Mouse (Mus musculus) erythroblast, embryonic 14.5 days (primary cell): Measurements from ENCODE around the gene Ovol2. TPM values are rescaled to one million over a fixed set of nuclear protein-coding genes. Genes with fewer than 3 reads are reported as not detected.

ENCODE experiments used
- H3K27me3 ChIP-seq: 2 replicates; pipeline ENCODE4 v1.6.1; 2012; ENCODE audit warnings: inconsistent platforms; ENCODE audit not compliant: control insufficient read depth
- H3K36me3 ChIP-seq: 2 replicates; pipeline ENCODE4 v1.6.1; 2012; ENCODE audit warnings: mild to moderate bottlenecking, inconsistent platforms; ENCODE audit not compliant: control insufficient read depth
- H3K4me1 ChIP-seq: 2 replicates; pipeline ENCODE4 v1.6.1; 2012; ENCODE audit warnings: inconsistent platforms; ENCODE audit not compliant: control insufficient read depth
- H3K4me3 ChIP-seq: replicated peaks from 2 replicates; pipeline ENCODE3; 2012; ENCODE audit warnings: moderate library complexity, mild to moderate bottlenecking, inconsistent platforms
- H3K9me3 ChIP-seq: 2 replicates; pipeline ENCODE4 v1.6.1; 2012; ENCODE audit warnings: low read length, inconsistent platforms, mixed read lengths; ENCODE audit not compliant: control insufficient read depth
- GATA1 ChIP-seq: IDR thresholded peaks from 2 replicates; pipeline ENCODE4 v1.6.1; 2012; ENCODE audit warnings: low read length, inconsistent platforms, mixed read lengths
- TAL1 ChIP-seq: IDR thresholded peaks from 3 replicates; pipeline ENCODE4 v1.6.1; 2012; ENCODE audit warnings: low read length, inconsistent platforms, mixed read lengths
- polyA plus RNA-seq: library from polyadenylated mRNA; stranded (reverse); fragments of >175 nt; gene quantifications from 2 replicates; pipeline ENCODE4 v1.2.3, GENCODE M21; 2012

Gene Ovol2
- polyA plus RNA-seq, 1 experiment = not detected

GRCm38 (mm10) chr2:144299749-144300669, 31.9 kb downstream of the Ovol2 start:
- Histone ChIP-seq H3K4me1 (peaks cover 3% of the 10 kb centered on the region; the same call in 1 of the 2 replicates), H3K4me3 (no peak overlapping the region)
- no peak for TF ChIP-seq TAL1
- no peak for TF ChIP-seq GATA1

GRCm38 (mm10) chr2:144295145-144295735, 36.7 kb downstream of the Ovol2 start:
- Histone ChIP-seq H3K27me3 (no peaks in the 10 kb centered on the region), H3K4me1 (peaks cover 4% of the 10 kb centered on the region; the same call in 1 of the 2 replicates), H3K36me3 (no peaks in the 10 kb centered on the region), H3K9me3 (no peaks in the 10 kb centered on the region), H3K4me3 (no peak overlapping the region)
- TF ChIP-seq GATA1 = no peak
- no peak for TF ChIP-seq TAL1

More at GRCm38 (mm10) chr2:144299749-144300669, 31.9 kb downstream of the Ovol2 start:
- Histone ChIP-seq H3K36me3 (no peaks in the 10 kb centered on the region), H3K9me3 (no peaks in the 10 kb centered on the region), H3K27me3 (no peaks in the 10 kb centered on the region)

GRCm38 (mm10) chr2:144291600-144292305, 40.2 kb downstream of the Ovol2 start:
- no peak for TF ChIP-seq GATA1
- TF ChIP-seq TAL1 = no peak
- no peaks in the 10 kb centered on the region for H3K36me3 ChIP-seq
- no peak overlapping the region for H3K4me3 ChIP-seq
- H3K9me3 ChIP-seq = no peaks in the 10 kb centered on the region
- H3K4me1 ChIP-seq = peaks cover 4% of the 10 kb centered on the region; the same call in 1 of the 2 replicates
- no peaks in the 10 kb centered on the region for H3K27me3 ChIP-seq

- Histone ChIP-seq H3K4me1 (peaks cover 1% of the 10 kb centered on the region; the same call in 1 of the 2 replicates), H3K27me3 (0 out of 2 replicates have a peak, but pooled peaks cover 2% of the 10 kb centered on the region), H3K36me3 (no peaks in the 10 kb centered on the region), H3K4me3 (no peak overlapping the region), H3K9me3 (no peaks in the 10 kb centered on the region)
- TF ChIP-seq TAL1 = no peak
- TF ChIP-seq GATA1 = no peak
Observed at GRCm38 (mm10) chr2:144290321-144290720, 41.6 kb downstream of the Ovol2 start.

- peaks cover 3% of the 10 kb centered on the region for H3K4me1 ChIP-seq
- H3K27me3 ChIP-seq = 0 out of 2 replicates have a peak, but pooled peaks cover 2% of the 10 kb centered on the region
- TF ChIP-seq TAL1 (no peak), GATA1 (no peak)
- no peak overlapping the region for H3K4me3 ChIP-seq
- no peaks in the 10 kb centered on the region for H3K9me3 ChIP-seq
- H3K36me3 ChIP-seq = peaks cover 40% of the 10 kb centered on the region
Observed at GRCm38 (mm10) chr2:144281417-144281816, 50.5 kb downstream of the Ovol2 start.

- no peaks in the 10 kb centered on the region for H3K9me3 ChIP-seq
- no peak for TF ChIP-seq GATA1
- TF ChIP-seq TAL1 = no peak
- H3K36me3 ChIP-seq = peaks cover 43% of the 10 kb centered on the region
- 0 out of 2 replicates have a peak, but pooled peaks cover 2% of the 10 kb centered on the region for H3K27me3 ChIP-seq
- H3K4me3 ChIP-seq = no peak overlapping the region
- H3K4me1 ChIP-seq = peaks cover 5% of the 10 kb centered on the region
Observed at GRCm38 (mm10) chr2:144280568-144280967, 51.4 kb downstream of the Ovol2 start.

GRCm38 (mm10) chr2:144279742-144280141, 52.2 kb downstream of the Ovol2 start:
- H3K36me3 ChIP-seq = peaks cover 49% of the 10 kb centered on the region
- no peaks in the 10 kb centered on the region for H3K9me3 ChIP-seq
- H3K27me3 ChIP-seq = no peaks in the 10 kb centered on the region
- no peak overlapping the region for H3K4me3 ChIP-seq
- TF ChIP-seq GATA1 (no peak), TAL1 (no peak)
- H3K4me1 ChIP-seq = peaks cover 10% of the 10 kb centered on the region

- peaks cover 36% of the 10 kb centered on the region for H3K4me1 ChIP-seq
- H3K4me3 ChIP-seq = no peak overlapping the region
- H3K9me3 ChIP-seq = no peaks in the 10 kb centered on the region
- no peaks in the 10 kb centered on the region for H3K27me3 ChIP-seq
- H3K36me3 ChIP-seq = peaks cover 66% of the 10 kb centered on the region
- TF ChIP-seq TAL1 = no peak
- no peak for TF ChIP-seq GATA1
Observed at GRCm38 (mm10) chr2:144276885-144277284, 55.1 kb downstream of the Ovol2 start.
